Mouse (Mus musculus): ENCODE measurements at regions not wholly inside any gene's neighbourhood (a gene's known extent, or its start where the extent isn't known, plus 50 kb on each side); places are given as distances from the start of the nearest gene placed in this dataset.
A peak's percentile ranks its signal among the peaks of the same experiment; 100 is the strongest.

- Histone ChIP-seq H3K27ac (peak overlapping the region; percentile 43; the same call in 1 of the 2 replicates), H3K4me3 (no peak overlapping the region)
- no peak for DNase-seq
- TF ChIP-seq CTCF (IDR thresholded peaks at IDR 0.05) = no peak
- intact Hi-C loops (cut with DNase I) = no loop called here
Measured at GRCm38 (mm10) chr15:97595284-97595796, 110.3 kb downstream of the Rpap3 start.

GRCm38 (mm10) chr15:97593781-97594600, 111.6 kb downstream of the Rpap3 start:
- intact Hi-C loops (cut with DNase I) = no loop called here
- no peak overlapping the region for H3K4me3 ChIP-seq
- peak overlapping the region; percentile 59 for H3K27ac ChIP-seq
- no peak for TF ChIP-seq CTCF (IDR thresholded peaks at IDR 0.05)
- DNase-seq = no peak

GRCm38 (mm10) chr15:97592786-97593185, 112.8 kb downstream of the Rpap3 start:
- intact Hi-C loops (cut with DNase I) = no loop called here

GRCm38 (mm10) chr15:97591406-97591805, 114.2 kb downstream of the Rpap3 start:
- intact Hi-C loops (cut with DNase I) = no loop called here
- H3K4me3 ChIP-seq = no peak overlapping the region
- H3K27ac ChIP-seq = peak overlapping the region; percentile 31; the same call in 1 of the 2 replicates
- TF ChIP-seq CTCF (IDR thresholded peaks at IDR 0.05) = no peak
- no peak for DNase-seq

More at GRCm38 (mm10) chr15:97592786-97593185, 112.8 kb downstream of the Rpap3 start:
- no peak for TF ChIP-seq CTCF (IDR thresholded peaks at IDR 0.05)
- Histone ChIP-seq H3K4me3 (no peak overlapping the region), H3K27ac (peak overlapping the region; percentile 62; the same call in 1 of the 2 replicates)
- no peak for DNase-seq

- H3K27ac ChIP-seq = peak overlapping the region; percentile 66
Measured at GRCm38 (mm10) chr15:97590732-97591292, 114.8 kb downstream of the Rpap3 start.

GRCm38 (mm10) chr15:97587571-97588205, 117.9 kb downstream of the Rpap3 start:
- DNase-seq = no peak
- Histone ChIP-seq H3K4me3 (no peak overlapping the region), H3K27ac (no peak overlapping the region)
- TF ChIP-seq CTCF (IDR thresholded peaks at IDR 0.05) = no peak
- intact Hi-C loops (cut with DNase I) = no loop called here

More at GRCm38 (mm10) chr15:97590732-97591292, 114.8 kb downstream of the Rpap3 start:
- no peak overlapping the region for H3K4me3 ChIP-seq
- TF ChIP-seq CTCF (IDR thresholded peaks at IDR 0.05) = no peak
- intact Hi-C loops (cut with DNase I) = no loop called here
- DNase-seq = no peak

- intact Hi-C loops (cut with DNase I) = loop anchor here (5.0 kb wide), 1 partner anchor 384 kb away; no protein-coding TSS in a partner anchor
Measured at GRCm38 (mm10) chr15:97581724-97582154, 123.9 kb downstream of the Rpap3 start.

GRCm38 (mm10) chr15:97580726-97581125, 124.9 kb downstream of the Rpap3 start:
- intact Hi-C loops (cut with DNase I) = loop anchor here (5.0 kb wide), 1 partner anchor 383 kb away; no protein-coding TSS in a partner anchor

More at GRCm38 (mm10) chr15:97581724-97582154, 123.9 kb downstream of the Rpap3 start:
- peak; percentile 90 for DNase-seq
- H3K4me3 ChIP-seq = peak overlapping the region; percentile 24; the same call in 1 of the 2 replicates
- peak; percentile 96 for TF ChIP-seq CTCF (IDR thresholded peaks at IDR 0.05)
- peak overlapping the region; percentile 50 for H3K27ac ChIP-seq

GRCm38 (mm10) chr15:97578046-97578445, 127.6 kb downstream of the Rpap3 start:
- Histone ChIP-seq H3K4me3 (no peak overlapping the region), H3K27ac (no peak overlapping the region)
- intact Hi-C loops (cut with DNase I) = loop anchor here (10.0 kb wide), 1 partner anchor 113 kb away; no protein-coding TSS in a partner anchor
- TF ChIP-seq CTCF (IDR thresholded peaks at IDR 0.05) = no peak
- DNase-seq = no peak

More at GRCm38 (mm10) chr15:97580726-97581125, 124.9 kb downstream of the Rpap3 start:
- TF ChIP-seq CTCF (IDR thresholded peaks at IDR 0.05) = no peak
- DNase-seq = no peak
- Histone ChIP-seq H3K27ac (no peak overlapping the region), H3K4me3 (no peak overlapping the region)

GRCm38 (mm10) chr15:97577196-97577595, 128.4 kb downstream of the Rpap3 start:
- H3K27ac ChIP-seq = no peak overlapping the region
- no peak for TF ChIP-seq CTCF (IDR thresholded peaks at IDR 0.05)
- DNase-seq = no peak
- intact Hi-C loops (cut with DNase I) = loop anchor here (10.0 kb wide), 1 partner anchor 112 kb away; no protein-coding TSS in a partner anchor
- H3K4me3 ChIP-seq = no peak overlapping the region

GRCm38 (mm10) chr15:97572639-97573038, 133.0 kb downstream of the Rpap3 start:
- H3K27ac ChIP-seq = no peak overlapping the region
- no peak for DNase-seq
- no peak for TF ChIP-seq CTCF (IDR thresholded peaks at IDR 0.05)
- intact Hi-C loops (cut with DNase I) = loop anchor here (10.0 kb wide), 1 partner anchor 108 kb away; no protein-coding TSS in a partner anchor
- H3K4me3 ChIP-seq = no peak overlapping the region

- Histone ChIP-seq H3K27ac (no peak overlapping the region), H3K4me3 (no peak overlapping the region)
- intact Hi-C loops (cut with DNase I) = loop anchor here (10.0 kb wide), 1 partner anchor 107 kb away; no protein-coding TSS in a partner anchor
- no peak for TF ChIP-seq CTCF (IDR thresholded peaks at IDR 0.05)
- no peak for DNase-seq
Measured at GRCm38 (mm10) chr15:97571885-97572284, 133.7 kb downstream of the Rpap3 start.
